Mouse (Mus musculus) forelimb bud, embryonic 11.5 days (tissue): Measurements from ENCODE around the gene Klk1b24.
"Not testable (repeated sequence)": the region's sequence is repeated elsewhere in the genome, so short reads cannot be mapped to it uniquely, and the experiment has no call there.

Experiments used
- DNase-seq: peaks from one replicate; pipeline ENCODE4 v3.0.0-alpha.2; 2012; ENCODE audit warnings: low read depth, low spot score

The Klk1b24 gene

DNA sequence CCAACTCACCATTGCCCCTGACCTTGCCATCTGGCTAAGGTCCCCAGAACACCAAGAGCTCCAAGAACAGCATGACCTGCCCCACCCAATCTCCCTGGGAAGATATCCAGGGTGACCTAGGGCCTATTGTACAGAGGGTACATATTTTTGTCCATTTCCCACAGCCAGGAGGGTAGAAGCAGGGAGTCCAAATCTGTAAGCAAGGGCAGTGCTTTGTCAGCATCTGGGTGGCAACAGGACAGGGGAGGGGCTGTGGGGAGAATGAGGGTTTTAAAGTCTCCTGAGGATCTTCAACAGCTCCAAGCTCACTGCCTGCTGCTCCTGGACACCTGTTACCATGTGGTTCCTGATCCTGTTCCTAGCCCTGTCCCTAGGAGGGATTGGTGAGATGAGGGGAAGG is at the start of gene Klk1b24:
TSS of gene Klk1b24 (plus strand) at position 301 of the 400 bp plus-strand sequence.
- DNase-seq = not testable (repeated sequence)

DNA sequence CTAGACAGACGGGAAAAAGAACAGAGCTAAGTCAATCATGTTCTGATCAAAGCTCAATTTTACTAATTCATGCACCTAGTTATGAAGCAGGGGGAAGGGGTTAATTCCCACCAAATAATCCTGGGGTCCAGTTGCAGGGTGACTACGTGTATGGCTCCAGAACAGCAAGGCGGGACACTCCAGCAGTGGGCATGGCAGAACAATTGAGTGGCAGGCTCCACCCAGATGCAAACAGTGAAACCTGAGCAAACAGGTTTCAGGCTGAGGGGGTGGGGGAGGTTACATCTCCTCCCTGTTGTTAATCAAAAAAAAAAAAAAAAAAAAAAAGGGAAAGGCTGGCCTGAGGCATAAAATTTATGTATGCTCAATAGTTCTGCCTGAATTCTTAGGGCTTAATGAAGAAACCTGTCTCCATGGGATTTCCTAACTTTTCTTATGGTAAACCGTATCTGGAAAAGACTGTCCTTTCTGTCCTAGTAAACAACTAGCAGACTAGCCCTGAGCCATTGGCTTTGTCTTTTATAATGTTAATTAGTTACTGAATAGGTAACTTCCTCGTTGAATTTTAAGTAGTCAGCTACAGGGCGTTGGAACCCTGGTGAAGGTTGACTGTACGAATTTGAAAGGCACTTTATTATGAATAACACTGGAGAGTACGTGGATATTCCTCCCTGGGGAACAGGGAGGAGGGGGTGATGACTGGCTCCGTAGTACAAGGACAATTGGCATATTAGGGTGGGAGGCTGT is 8.6 kb upstream of the Klk1b24 start:
- DNase-seq = no peak

DNA sequence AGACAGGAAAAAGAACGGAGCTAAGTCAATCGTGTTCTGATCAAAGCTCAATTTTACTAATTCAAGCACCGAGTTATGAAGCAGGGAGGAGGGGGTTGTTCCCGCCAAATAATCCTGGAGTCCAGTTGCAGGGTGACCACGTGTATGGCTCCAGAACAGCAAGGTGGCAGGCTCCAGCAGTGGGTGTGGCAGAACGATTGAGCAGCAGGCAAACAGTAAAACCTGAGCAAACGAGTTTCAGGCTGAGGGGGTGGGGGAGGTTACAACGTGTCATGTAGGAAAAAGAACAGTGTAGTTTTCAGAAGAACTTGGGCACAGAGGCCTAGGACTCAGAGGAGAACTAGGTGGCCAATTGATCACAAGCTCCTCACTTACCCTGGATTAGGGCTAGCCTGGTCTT is 1.5 kb upstream of the Klk1b24 start:
- not testable (repeated sequence) for DNase-seq

DNA sequence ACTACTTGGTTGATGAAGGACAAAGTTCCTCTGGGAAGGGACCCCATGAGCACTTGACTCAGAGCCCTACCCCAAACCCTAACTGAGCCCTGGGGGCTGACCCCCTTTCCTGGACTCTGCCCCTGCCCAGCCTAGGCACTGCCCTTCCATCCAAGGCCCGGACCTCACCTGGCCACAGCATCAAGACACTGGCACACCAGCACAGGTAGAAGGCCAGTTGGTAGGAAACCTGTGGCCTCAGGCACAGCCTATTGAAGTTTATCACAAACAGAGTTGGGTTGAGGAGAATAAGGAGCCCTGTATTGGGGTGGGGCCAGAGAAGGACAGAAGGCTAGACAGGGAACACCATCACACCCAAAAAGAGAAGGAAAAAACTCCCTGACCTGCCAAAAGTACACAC is 5.4 kb downstream of the Klk1b24 start:
- not testable (repeated sequence) for DNase-seq

DNA sequence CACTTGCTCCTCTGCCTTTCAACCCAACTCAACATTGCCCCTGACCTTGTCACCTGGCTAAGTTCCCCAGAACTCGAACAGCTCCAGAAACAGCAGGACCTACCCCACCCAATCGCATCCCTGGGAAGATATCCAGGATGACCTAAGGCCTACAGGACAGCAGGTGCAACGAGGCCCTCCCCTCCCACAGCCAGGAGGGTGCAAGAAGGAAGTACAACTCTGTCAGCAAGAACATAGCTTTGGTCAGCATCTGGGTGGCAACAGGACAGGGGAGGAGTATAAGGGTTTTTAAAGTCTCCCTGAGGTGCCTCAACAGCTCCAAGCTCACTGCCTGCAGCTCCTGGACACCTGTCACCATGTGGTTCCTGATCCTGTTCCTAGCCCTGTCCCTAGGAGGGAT is 9.9 kb downstream of the Klk1b24 start, which contains the start of gene Klk1b3:
TSS of gene Klk1b3 (plus strand) at position 301 of the 400 bp plus-strand sequence.
- no peak for DNase-seq

DNA sequence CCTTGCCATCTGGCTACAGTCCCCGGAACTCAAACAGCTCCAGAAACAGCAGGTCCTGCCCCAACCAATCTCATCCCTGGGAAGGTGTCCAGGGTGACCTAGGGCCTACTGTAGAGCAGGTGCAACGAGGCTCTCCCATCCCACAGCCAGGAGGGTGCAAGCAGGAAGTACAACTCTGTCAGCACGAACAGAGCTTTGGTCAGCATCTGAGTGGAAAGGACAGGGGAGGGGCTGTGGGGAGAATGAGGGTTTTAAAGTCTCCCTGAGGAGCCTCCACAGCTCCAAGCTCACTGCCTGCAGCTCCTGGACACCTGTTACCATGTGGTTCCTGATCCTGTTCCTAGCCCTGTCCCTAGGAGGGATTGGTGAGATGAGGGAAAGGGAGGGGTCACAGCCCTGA is 19.1 kb downstream of the Klk1b24 start, which contains the start of gene Klk1b4:
TSS of gene Klk1b4 (plus strand) at position 301 of the 400 bp plus-strand sequence.
- not testable (repeated sequence) for DNase-seq

DNA sequence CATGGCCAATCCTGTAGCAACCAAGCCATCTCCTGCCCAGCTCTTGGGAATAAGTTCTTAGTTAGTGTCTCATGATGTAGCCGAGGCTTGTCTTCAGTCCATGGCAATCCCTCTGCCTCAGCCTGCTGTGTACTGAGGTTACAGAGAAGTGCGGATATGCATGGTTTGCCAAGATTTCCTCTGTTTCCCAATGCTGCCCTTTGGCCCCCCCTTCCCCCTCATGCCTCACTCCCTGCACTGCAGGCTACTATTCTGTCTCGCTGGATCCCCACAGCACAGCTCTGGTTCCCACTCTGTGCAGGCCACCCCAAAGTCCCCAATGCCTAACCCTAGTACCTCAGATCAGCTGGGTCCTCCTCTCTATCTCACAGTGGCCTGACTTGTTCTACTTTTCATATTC is 20.3 kb downstream of the Klk1b24 start:
- DNase-seq = no peak

DNA sequence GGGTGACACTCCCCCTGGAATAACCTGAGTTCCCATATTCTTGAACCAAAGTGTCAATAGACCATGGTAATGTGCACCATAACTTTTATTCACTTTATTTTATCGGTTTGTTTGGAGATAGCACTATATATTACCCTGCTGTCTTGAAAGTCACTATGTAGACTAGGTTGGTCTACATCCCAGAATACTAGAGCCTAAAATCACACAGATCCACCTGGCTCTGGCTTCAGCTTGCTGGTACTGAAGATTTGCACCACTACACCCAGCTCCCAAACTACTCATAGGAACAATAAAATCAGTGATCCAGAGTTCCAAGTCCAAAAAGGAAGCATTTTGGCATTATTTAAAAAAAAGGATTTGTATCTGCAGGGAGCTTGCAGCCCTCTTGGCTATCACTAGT is 27.6 kb downstream of the Klk1b24 start, which contains the start of gene Klk1b5:
TSS of gene Klk1b5 (plus strand) at position 301 of the 400 bp plus-strand sequence.
- no peak for DNase-seq

DNA sequence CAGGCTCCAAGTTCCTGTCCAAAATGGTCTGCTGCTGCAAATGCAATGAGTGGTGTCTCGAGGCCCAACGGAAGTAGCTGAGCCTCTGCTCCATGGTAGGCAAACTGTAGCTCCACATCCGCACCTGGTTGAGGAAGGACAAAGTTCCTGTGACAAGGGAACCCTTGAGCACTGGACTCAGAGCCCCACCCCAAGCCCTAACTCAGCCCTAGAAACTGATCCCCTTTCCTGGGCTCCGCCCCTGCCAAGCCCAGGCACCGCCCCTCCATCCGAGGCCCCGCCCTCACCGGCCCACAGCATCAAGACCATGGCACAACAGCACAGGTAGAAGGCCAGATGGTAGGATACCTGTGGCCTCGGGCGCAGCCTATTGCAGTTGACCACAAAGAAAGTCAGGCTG is 33.6 kb downstream of the Klk1b24 start:
- DNase-seq = not testable (repeated sequence)

DNA sequence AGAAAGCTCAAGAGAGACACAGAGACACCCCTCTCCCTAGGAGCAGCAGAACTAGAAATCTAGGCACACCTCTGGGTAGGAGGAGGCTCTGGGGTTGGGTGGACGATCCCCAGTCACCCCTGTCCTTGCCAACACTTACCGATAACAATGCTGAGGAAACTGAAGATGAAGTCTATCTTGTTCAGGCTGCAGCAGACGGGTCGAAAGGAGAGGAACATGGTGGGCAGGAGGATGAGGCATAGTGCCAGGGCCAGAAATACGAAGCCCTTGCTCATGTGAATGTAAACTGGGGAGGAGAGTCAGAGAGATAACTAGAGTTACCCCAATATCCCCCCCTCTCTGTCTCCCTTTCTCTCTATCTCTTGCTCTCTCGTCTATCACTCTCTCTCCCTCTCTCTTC is 34.3 kb downstream of the Klk1b24 start:
- not testable (repeated sequence) for DNase-seq

DNA sequence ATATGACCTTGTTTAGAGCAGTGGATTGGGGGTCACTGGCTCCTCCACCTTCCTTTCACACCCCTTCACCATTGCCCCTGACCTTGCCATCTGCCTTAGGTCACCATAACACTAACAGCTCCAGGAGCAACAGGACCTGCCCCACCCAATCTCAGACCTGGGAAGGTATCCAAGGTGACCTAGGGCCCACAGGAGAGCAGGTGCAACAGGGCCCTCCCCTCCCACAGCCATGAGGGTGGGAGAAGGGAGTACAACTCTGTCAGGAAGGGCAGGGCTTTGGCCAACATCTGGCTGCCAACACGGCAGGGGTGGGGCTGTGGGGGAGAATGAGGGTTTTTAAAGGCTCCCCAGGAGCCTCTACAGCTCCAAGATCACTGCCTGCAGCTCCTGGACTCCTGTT is 37.0 kb downstream of the Klk1b24 start, which contains the start of gene Klk1:
TSS of gene Klk1 (plus strand) at position 285 of the 400 bp plus-strand sequence.
- no peak for DNase-seq

DNA sequence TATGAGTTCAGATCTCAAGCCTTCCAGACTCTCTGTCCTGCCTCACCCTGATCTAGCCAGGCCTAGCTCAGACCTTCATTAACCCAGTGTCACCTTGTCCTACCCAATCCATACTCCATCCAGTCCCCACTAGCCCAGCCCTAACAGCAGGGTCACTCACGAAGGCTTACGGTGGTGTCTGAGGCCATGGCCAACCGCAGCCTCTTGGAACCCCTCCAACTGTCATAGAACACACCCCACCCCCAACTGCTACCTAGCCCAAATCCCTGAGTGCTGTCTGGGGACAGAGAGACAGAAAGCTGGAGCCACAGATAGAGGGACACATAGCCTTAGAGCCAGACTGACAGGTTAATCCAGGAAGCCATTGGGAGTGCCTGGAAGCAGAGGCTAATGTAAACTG is 47.9 kb downstream of the Klk1b24 start, which contains the start of gene Gm36864:
TSS of gene Gm36864 (plus strand) at position 269 of the 400 bp plus-strand sequence.
- DNase-seq = no peak

DNA sequence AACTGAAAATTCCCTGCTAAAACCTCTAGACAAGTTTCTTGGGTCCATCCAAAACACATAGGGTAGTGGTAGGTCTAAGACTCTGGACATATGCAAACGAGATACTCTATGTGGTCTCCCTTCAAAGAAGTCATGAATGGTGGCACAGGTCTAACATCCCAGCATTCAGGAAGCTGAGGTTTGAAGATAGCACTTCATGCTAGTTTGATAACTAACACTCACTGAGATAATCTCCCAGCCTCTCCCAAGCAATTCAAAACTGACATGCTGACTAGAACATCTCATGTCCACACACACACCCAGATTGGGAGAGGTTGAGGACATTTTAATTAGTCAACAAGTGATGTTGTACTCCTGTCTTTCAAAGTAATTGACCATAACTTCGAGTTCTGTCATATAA is 51.9 kb downstream of the Klk1b24 start:
- DNase-seq = no peak

DNA sequence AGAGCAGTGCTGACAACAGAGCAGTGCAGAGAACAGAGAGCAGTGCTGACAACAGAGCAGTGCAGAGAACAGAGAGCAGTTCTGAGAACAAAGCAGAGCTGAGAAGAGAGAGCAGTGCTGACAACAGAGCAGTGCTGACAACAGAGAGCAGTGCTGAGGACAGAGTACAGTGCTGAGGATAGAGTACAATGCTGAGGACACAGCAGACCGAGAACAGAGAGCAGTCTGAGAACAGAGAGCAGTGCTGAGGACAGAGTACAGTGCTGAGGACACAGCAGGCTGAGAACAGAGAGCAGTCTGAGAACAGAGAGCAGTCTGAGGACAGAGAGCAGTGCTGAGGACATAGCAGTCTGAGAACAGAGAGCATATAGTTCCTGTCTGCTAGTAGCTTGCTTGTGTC is 52.7 kb downstream of the Klk1b24 start:
- DNase-seq = no peak

DNA sequence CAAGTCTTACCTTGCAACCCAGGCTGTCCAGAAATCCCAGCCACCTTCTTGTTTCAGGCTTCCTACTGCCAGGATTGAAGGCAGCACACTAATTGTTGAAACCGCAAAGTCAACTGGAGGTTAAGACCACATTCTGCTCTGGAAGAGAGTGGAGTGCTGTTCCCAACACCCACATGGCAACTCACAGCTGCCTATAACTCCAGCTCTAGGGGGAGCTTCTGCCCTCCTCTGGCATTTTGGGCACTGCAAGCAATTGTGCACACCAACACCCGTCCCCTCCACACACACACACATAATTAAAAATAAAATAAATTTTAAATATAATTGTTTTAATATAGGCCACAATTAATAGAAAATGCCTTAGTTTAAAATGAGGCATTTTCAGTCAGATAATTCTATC is 53.1 kb downstream of the Klk1b24 start:
- no peak for DNase-seq
